Mouse (Mus musculus): ENCODE measurements around the gene Hspg2.

GRCm38 (mm10) chr4:137497892-137498722, 29.5 kb downstream of the Hspg2 start:
- TF ChIP-seq GATA1 (IDR thresholded peaks at IDR 0.05; ENCODE audit: low read length) (no peak), TAL1 (IDR thresholded peaks at IDR 0.05; ENCODE audit: low read length) (no peak)
